Mouse (Mus musculus) urinary bladder, postnatal 25 days (tissue): ENCODE results near the gene Ip6k2.
A peak's percentile ranks its signal among the peaks of the same experiment; 100 is the strongest.

Source experiments
- DNase-seq: peaks from one replicate; pipeline ENCODE4 v3.0.0; 2022; ENCODE audit warnings: low spot score

Ip6k2 gene

DNA sequence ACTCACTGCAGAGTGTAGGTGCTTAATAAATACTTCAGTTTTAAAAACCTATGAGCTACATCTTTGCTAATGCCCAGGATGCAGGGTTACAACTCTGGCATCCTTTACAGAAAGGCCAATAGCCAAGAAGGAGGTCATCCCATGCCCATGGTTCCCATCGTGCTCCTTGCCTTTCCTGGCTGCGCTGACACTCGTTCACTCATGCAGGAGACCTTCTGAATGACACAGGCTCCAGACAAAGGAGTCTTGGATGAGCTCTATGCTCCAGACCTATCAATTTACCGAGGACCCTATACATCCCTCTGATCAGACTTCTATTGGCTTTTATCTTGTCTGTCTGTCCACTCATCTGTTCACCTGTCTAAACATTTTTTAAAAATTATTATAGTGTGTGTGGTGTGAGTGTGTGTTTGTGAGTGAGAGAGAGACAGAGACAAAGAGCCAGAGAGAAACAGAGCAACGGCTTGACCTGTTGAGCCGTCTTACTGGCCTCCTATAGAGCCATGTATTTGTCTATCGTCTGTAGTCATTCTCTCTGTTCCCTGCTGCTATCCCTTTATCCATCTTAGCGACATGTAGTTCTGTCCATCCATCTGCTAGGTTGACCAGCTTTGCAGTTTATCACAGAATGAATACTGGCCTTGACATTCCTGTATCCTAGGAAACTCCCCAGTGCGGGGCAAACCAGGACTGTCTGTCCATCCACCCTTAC is 604 bp upstream of the Ip6k2 start:
- DNase-seq = no peak

- DNase-seq = no peak
These were observed 1.8 kb downstream of the Ip6k2 start for GRCm38 (mm10) chr9:108785416-108785815.

DNA sequence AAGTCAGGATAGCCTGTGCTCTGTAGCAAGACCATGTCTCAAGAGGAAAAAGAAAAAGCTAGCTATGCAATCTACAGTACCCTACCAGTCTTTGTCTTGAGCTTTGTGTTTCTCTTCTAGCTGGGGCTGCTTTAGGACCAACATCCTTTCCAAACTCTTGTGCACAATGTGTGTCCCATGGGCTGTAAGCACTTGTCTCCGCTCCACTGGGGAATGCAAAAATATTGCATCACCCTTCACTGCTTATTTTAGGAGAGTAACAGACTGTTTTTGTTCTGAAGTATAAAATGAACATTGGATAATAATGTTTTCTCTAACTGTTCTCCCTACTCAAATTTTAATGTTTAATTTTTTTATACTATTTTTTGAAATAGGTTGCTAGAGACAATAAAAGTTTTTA is 2.9 kb downstream of the Ip6k2 start:
- DNase-seq = no peak

- no peak for DNase-seq
These were observed 3.5 kb downstream of the Ip6k2 start for GRCm38 (mm10) chr9:108787080-108787479.

DNA sequence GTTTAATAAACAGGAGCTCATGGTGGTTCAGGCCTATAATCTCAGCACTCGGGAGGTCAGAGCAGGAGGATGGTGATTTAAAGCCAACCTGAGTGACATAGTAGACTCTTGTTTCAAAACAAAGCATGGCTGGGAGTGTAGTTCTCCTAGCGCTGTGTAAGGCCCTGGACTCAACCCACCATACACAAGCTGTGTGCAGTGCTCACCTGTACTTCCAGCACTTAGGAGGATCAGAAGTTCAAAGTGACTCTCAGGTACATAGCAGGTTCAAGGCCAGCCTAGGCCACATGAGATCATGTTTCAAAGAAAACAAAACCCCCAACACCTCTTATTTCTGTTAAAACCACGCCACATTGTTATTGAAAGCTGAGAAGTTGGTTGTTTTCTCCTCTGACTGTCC is 5.1 kb downstream of the Ip6k2 start:
- DNase-seq = no peak

DNA sequence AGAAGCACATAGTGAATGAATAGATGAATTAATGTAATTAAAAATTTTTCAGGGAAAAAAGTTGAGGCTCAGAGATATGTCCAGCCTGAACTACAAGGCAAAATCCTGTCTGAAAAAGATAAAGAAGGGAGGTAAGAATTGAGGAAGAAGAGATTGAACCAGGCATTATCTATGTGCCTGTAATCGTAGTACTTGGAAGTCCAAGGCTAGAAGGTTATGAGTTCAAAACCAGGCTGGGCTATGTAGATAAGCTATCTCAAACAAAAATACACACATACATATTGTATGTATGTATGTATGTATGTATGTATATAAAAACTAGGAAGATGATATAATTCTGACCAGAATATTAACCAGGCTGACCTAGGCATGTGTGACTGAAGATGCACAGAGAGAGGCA is 8.7 kb downstream of the Ip6k2 start:
- no peak for DNase-seq

DNA sequence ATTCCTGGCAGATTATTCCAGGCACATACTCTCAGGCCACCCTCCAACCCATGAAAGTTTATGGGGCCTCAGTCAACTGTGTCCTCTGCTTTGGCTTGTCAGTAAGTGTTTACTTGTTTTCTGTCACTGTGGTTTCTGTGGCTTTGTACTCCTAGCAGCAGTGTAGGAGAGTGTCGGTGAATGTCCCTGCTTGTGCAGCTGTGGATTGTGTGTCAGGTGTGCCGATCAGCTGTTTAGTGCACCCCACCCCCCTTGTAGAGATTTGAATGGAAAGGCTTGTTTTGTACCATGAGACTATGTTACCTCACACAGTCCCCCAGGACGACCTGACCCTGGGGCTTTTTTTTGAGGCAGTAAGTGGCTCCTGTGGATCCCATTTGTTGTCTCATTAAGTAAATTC is 9.1 kb downstream of the Ip6k2 start:
- no peak for DNase-seq

DNA sequence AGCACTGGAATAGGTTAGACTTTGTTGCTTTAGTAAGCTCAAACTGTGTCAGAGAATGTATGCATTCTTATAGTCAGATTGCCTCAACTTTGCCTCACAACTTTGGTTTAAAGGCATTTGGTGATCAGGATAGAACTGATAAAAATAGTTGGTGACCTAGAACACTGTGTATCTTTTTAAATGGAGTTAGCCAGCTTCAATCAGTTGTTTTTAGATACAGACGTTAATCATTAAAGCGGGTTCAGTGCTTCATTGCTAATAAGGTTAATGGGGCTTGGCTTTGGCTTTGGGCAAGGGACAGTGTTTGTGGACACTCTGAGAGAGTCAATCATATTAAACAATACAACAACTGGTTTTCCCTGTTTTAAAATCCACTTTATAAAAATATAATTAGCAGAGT is 11.7 kb downstream of the Ip6k2 start:
- DNase-seq = no peak

GRCm38 (mm10) chr9:108795762-108796161 is 12.2 kb downstream of the Ip6k2 start:
- DNase-seq = peak; percentile 48

DNA sequence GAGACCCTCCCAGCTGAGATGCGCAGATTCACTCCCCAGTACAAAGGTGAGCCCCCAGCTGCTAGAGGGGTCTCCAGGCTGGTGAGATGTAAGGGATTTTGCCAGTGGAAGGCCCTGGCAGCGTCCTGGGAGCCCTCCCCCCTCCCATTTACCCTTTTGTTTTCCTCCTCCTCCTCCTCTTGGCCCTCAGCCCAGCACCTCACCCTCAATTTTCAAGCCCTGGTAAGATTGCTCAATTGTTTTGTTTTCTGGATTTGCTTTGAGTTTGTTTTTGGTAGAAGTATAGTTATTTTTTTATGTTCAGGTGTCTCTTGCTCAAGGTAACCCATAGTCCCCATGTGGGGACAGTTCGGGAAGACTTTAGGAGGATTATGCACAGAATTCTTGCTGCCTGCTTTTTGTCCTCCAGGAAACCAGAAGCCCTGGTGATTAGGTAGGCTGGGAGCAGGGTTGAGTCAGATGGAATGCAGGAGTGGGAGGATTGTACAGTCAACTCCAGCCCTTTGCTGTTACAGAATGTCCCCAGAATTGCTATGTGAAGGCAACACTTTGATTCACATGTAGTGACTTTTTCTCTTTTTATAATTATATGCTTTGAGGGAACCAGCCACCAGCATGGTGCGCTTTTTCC is 12.9 kb downstream of the Ip6k2 start:
- peak; percentile 29 for DNase-seq

DNA sequence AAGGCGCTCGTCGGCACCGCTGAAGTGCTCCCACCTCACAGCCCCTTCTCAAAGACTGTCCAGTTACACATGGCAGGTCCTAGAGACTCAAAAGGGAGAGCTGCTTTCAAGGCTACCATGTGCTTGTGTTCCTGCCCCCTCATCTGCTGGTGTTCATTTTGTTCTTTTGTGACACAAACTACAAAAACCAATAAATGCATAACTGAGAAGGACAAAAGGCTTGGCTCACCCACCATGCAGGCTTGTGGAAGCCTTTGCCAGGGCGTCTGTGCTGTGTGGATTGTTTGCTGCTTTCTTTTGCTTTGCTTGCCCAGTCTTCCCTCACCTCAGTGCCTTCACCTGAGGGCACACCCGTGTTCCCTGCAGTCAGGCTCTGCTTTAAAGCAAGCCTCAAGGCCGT is 13.9 kb downstream of the Ip6k2 start:
- no peak for DNase-seq

- no peak for DNase-seq
These were observed 15.0 kb downstream of the Ip6k2 start for GRCm38 (mm10) chr9:108798508-108799075.

DNA sequence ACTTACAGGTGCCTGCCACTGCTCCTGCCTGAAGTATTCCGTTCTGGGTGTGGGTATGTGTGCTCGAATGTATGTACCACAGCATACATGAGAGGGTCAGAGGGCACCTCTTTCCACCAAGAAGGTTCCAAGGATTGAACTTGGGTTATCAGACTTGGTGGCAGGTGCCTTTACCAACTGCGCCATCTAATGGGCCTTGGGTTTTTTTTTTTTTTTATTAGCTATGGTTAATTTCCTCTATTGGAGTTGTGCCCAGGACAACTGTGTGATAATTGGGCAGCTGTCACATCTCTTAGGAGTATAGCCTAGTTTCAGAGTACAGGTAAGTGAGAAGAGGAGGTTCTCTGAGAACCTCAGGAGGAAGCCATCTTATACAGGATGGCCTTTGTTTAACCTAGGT is 16.0 kb downstream of the Ip6k2 start:
- no peak for DNase-seq

DNA sequence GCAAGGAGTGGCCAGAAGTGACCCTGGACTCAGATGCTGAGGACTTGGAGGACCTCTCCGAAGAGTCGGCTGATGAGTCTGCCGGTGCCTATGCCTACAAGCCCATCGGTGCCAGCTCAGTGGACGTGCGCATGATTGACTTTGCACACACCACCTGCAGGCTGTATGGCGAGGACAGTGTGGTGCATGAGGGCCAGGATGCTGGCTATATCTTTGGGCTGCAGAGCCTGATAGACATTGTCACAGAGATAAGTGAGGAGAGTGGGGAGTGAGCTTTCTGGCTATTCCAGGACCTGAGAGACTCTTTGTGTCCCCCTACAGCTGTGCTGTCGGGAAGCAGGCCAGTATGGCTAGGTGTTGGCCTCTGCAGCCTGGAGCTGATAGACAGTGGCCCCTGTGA is 22.2 kb downstream of the Ip6k2 start:
- DNase-seq = no peak

DNA sequence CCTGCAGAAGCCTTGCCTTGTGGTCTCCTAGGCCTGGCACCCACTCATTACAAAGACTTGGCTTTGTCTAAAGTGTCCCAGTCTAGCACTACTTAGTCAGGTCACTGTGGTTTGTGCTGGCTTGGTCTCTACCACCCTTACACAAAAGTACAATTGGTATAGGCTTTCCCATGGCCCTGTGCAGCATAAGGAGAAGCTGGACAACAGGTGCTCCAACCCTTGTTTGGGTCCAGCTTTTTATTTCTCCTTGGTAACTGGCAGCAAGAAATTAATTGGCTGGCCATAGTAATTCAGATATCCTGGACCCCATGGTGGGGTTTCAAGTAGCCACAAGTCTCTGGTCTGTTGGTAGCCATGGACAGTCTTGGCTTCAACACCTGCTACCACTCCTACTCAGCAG is 22.8 kb downstream of the Ip6k2 start:
- DNase-seq = no peak

DNA sequence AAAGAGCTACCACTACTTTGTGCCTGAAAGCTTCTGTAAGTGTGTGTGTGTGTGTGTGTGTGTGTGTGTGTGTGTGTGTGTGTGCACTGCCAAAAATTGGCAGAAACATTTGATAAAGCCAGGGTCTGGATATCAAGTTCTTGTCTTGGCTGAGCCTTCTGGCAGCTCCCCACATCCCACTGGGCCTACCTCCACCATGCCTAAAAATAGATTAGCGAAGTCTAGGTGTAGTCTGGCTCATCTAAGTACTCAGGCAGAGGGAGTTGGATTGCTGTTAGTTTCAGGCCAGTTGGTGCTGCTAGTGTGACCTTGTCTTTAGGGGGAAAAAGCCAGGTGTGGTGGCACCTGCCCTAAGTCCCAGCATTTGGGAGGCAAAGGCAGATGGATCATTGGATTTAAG is 23.2 kb downstream of the Ip6k2 start:
- no peak for DNase-seq

DNA sequence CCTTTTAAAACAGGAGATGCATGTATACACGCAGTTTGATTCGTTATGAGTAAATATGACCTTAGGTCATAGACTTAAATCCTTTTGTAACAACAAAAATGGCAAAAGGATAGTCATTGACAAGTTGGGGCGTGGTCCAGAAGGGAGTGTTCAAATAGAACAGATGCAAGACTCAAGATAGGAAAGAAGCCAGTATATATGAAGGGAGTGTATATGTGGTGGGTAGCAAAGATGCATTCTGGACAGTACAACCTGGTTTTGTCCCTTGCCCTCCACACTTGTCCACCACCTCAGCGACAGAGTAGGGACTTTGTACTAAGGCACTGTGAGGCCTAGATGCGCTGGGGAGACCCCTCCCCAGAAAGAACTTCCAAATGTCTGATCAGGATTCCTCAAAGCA is 24.1 kb downstream of the Ip6k2 start:
- no peak for DNase-seq

DNA sequence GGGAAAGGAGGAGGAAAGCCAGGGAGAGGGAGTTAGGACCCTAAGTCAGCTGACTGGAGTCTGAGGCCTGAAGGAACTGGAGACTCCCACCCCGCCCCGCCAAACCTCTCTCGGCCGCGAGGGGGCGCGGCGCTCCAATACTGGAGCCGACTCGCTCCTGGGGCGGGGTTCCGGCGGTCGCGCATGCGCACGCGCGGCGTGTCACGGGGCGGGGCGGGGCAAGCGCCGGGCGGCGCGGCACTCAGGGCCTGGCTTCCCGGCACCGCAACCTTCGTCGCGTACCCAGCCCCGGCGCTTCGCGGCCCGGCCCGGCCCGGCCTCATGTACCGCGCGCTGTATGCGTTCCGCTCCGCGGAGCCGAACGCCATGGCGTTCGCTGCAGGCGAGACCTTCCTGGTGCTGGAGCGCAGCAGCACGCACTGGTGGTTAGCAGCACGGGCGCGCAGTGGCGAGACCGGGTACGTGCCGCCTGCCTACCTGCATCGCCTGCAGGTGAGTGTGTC is 24.6 kb downstream of the Ip6k2 start, which contains the start of gene Nckipsd:
Gene Nckipsd, plus strand, starts transcription at position 206 of the 503 bp plus-strand sequence.
- peak; percentile 99 for DNase-seq

GRCm38 (mm10) chr9:108809188-108809587 is 25.6 kb downstream of the Ip6k2 start:
- no peak for DNase-seq

DNA sequence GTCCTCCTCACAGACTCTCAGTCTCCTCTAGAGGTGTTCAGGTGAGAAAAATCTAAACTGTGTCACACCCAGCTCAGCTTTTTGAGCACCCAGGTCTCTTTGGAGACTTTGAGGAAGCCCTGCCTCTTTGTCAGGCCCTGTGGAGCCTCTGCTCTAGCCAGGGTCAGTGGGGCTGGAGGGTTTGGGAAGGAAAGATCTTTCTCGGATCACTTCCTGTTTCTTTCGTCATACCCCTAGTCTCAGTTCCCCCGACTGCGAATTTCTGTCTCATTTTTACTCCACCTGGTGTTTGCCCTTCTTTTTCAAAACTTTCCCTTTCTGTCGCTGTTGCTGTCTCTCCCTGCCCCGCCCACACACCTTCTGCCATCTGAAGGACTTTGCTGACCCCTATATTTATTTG is 26.1 kb downstream of the Ip6k2 start:
- DNase-seq = no peak

DNA sequence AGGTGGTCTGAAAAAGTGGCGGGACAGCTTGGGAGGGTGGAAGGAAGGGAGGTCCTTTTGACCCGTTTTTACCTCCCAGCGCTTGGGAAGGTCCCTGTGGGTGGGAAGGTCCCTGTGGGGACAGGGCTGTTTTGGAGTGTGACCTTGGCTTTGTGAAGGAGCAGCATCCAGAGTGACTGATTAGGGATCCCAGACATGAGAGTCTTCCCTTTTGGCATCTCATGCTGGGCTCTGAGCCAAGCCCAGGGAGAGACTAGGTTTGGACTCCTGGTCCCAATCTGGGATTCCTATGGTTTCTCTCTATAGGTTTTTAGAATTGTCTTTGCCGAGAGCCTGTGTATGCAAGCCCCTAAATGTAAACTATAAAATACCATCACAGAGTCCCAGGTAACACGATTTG is 26.9 kb downstream of the Ip6k2 start:
- no peak for DNase-seq

DNA sequence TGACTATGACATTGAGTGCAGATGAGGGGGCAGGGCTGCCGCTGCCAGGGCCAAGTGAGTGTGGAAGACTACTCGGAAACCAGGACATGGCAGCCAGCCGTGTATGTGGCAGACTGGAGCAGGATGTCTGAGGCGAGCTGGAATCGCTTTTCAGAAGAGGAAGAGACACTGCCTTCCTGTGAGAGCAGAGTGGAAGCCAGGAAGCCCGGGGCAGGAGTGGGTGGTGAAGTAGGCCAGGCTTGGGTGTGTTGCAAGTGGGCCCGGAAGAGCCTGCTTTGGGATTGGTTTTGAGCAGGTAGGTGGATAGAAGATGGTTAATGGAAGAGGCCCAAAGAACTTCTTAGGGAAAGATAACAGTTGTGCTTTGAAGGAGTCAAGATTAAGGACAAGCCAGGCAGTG is 32.0 kb downstream of the Ip6k2 start:
- DNase-seq = no peak

DNA sequence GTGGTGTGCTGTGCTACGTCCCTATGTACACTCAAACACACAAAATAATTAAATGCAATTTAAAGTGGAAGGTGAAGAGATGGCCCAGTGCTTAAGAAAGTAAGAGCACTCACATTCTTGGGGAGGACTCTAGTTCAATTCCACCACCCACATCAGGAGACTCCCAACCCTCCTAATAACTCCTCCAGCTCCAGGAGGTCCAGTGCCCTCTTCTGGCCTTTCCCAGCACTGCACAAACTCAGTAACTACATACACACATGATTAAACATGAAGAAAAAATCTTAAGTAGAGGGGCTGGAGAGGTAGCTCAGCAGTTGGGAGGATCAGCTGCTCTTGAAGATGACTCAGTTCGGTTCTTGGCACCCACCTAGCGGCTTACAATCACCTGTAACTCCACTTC is 35.9 kb downstream of the Ip6k2 start:
- DNase-seq = peak; percentile 42
